Mouse (Mus musculus): Measurements from ENCODE around the gene Trp63.

Trp63 gene

GRCm38 (mm10) chr16:25779964-25780363 lies 96.4 kb downstream of the Trp63 start:
- DNase-seq (ENCODE audit: low read depth, low spot score), result no peak

- no peak for DNase-seq (ENCODE audit: low read depth, low spot score)
Observed at GRCm38 (mm10) chr16:25784246-25784645, 100.7 kb downstream of the Trp63 start.

- DNase-seq (ENCODE audit: low read depth, low spot score), result no peak
Observed at GRCm38 (mm10) chr16:25786457-25786856, 102.9 kb downstream of the Trp63 start.

- no peak for DNase-seq (ENCODE audit: low read depth, low spot score)
Observed at GRCm38 (mm10) chr16:25792640-25793266, 109.2 kb downstream of the Trp63 start.

- no peak for DNase-seq (ENCODE audit: low read depth, low spot score)
Observed at GRCm38 (mm10) chr16:25797732-25798294, 114.2 kb downstream of the Trp63 start.

- no peak for DNase-seq (ENCODE audit: low read depth, low spot score)
Observed at GRCm38 (mm10) chr16:25799618-25800017, 116.1 kb downstream of the Trp63 start.

GRCm38 (mm10) chr16:25804955-25805354 lies 121.4 kb downstream of the Trp63 start:
- DNase-seq (ENCODE audit: low read depth, low spot score), result no peak

GRCm38 (mm10) chr16:25807116-25807515 lies 123.6 kb downstream of the Trp63 start:
- no peak for DNase-seq (ENCODE audit: low read depth, low spot score)

- DNase-seq (ENCODE audit: low read depth, low spot score), result no peak
Observed at GRCm38 (mm10) chr16:25817753-25818624, 134.4 kb downstream of the Trp63 start.

GRCm38 (mm10) chr16:25826016-25826415 lies 142.5 kb downstream of the Trp63 start:
- DNase-seq (ENCODE audit: low read depth, low spot score), result no peak

- DNase-seq (ENCODE audit: low read depth, low spot score), result no peak
Observed at GRCm38 (mm10) chr16:25832576-25832975, 149.0 kb downstream of the Trp63 start.

- no peak for DNase-seq (ENCODE audit: low read depth, low spot score)
Observed at GRCm38 (mm10) chr16:25835301-25835700, 151.7 kb downstream of the Trp63 start.

- DNase-seq (ENCODE audit: low read depth, low spot score), result no peak
Observed at GRCm38 (mm10) chr16:25835723-25836122, 152.2 kb downstream of the Trp63 start.

- DNase-seq (ENCODE audit: low read depth, low spot score), result no peak
Observed at GRCm38 (mm10) chr16:25842996-25843395, 159.4 kb downstream of the Trp63 start.

GRCm38 (mm10) chr16:25843625-25844024 lies 160.1 kb downstream of the Trp63 start:
- DNase-seq (ENCODE audit: low read depth, low spot score), result no peak

- no peak for DNase-seq (ENCODE audit: low read depth, low spot score)
Observed at GRCm38 (mm10) chr16:25846611-25847010, 163.0 kb downstream of the Trp63 start.

- no peak for DNase-seq (ENCODE audit: low read depth, low spot score)
Observed at GRCm38 (mm10) chr16:25848474-25848873, 164.9 kb downstream of the Trp63 start.

- no peak for DNase-seq (ENCODE audit: low read depth, low spot score)
Observed at GRCm38 (mm10) chr16:25849593-25850464, 166.3 kb downstream of the Trp63 start.

- DNase-seq (ENCODE audit: low read depth, low spot score), result no peak
Observed at GRCm38 (mm10) chr16:25860731-25861505, 177.4 kb downstream of the Trp63 start.

GRCm38 (mm10) chr16:25865096-25865869 lies 181.7 kb downstream of the Trp63 start:
- peak; percentile 8 for DNase-seq (ENCODE audit: low read depth, low spot score)

Data from brain, embryonic 18.5 days (tissue).